Mouse (Mus musculus): ENCODE measurements around the gene AC153137.1. TPM values are rescaled to one million over a fixed set of nuclear protein-coding genes. Genes with fewer than 3 reads are reported as not detected.

AC153137.1 gene
- polyA plus RNA-seq, 1 experiment from 2014 or later: not detected

GRCm38 (mm10) chr1:30930823-30931222, 46.9 kb downstream of the AC153137.1 start:
- Histone ChIP-seq H3K4me3 (ENCODE audit: low read depth, low read length) (no peak overlapping the region), H3K9ac (ENCODE audit: low read depth, low read length) (no peak overlapping the region), H3K4me1 (ENCODE audit: control insufficient read depth, insufficient read depth, low read length) (no peaks in the 10 kb centered on the region), H3K36me3 (ENCODE audit: control insufficient read depth, insufficient read depth, low read length) (no peaks in the 10 kb centered on the region), H3K4me2 (ENCODE audit: low read length) (no peak overlapping the region), H3K27me3 (ENCODE audit: control insufficient read depth, insufficient read depth, low read depth, low read length) (no peaks in the 10 kb centered on the region), H3K27ac (ENCODE audit: low read length) (no peak overlapping the region), H3K9me3 (replicated peaks; ENCODE audit: control insufficient read depth, low read length, poor library complexity, severe bottlenecking) (no peaks in the 10 kb centered on the region)
- 71% methylated on average over 2 of the region's 2 CpGs for WGBS
- no peak for ATAC-seq

GRCm38 (mm10) chr1:30930194-30930593, 47.6 kb downstream of the AC153137.1 start:
- Histone ChIP-seq H3K27me3 (ENCODE audit: control insufficient read depth, insufficient read depth, low read depth, low read length) (no peaks in the 10 kb centered on the region), H3K9me3 (replicated peaks; ENCODE audit: control insufficient read depth, low read length, poor library complexity, severe bottlenecking) (no peaks in the 10 kb centered on the region), H3K27ac (ENCODE audit: low read length) (no peak overlapping the region), H3K4me1 (ENCODE audit: control insufficient read depth, insufficient read depth, low read length) (no peaks in the 10 kb centered on the region), H3K4me2 (ENCODE audit: low read length) (no peak overlapping the region), H3K9ac (ENCODE audit: low read depth, low read length) (no peak overlapping the region), H3K36me3 (ENCODE audit: control insufficient read depth, insufficient read depth, low read length) (no peaks in the 10 kb centered on the region), H3K4me3 (ENCODE audit: low read depth, low read length) (no peak overlapping the region)
- ATAC-seq: no peak
- WGBS: 81% methylated on average over 2 of the region's 2 CpGs

Other genes with a start within 250 kb of the AC153137.1 start
- gene Phf3, start 104.0 kb downstream of the AC153137.1 start, polyA plus RNA-seq (2015; fragmentation: Nextera tagmentation; extraction: Ambion mirVana): 31.2 and 39.4 TPM in 2 replicates
- gene Lgsn, start 198.4 kb upstream of the AC153137.1 start, polyA plus RNA-seq (2015; fragmentation: Nextera tagmentation; extraction: Ambion mirVana): not detected in 2 replicates
- not detected in 2 replicates for gene 4931428L18Rik, start 244.7 kb upstream of the AC153137.1 start, polyA plus RNA-seq (2015; fragmentation: Nextera tagmentation; extraction: Ambion mirVana)
- gene Pih1d3, start 244.9 kb upstream of the AC153137.1 start, polyA plus RNA-seq (2015; fragmentation: Nextera tagmentation; extraction: Ambion mirVana): not detected in 2 replicates